Mouse (Mus musculus) adrenal gland, postnatal 25 days (tissue): Measurements from ENCODE around the gene Pabpc4. TPM values are rescaled to one million over a fixed set of nuclear protein-coding genes. Genes with fewer than 3 reads are reported as not detected.
A peak's percentile ranks its signal among the peaks of the same experiment; 100 is the strongest.

Source experiments
- DNase-seq: peaks from one replicate; pipeline ENCODE4 v3.0.0; 2021; ENCODE audit warnings: mixed read lengths
- long read RNA-seq: library from polyadenylated mRNA; stranded (forward); transcript quantifications from one replicate; pipeline ENCODE4 v2.0.0, GENCODE M21; 2021
- total RNA-seq: library from RNA; stranded (reverse); gene quantifications from 2 replicates; pipeline ENCODE4 v1.2.3, GENCODE M21; 2021

Gene Pabpc4
- 97.7 and 112 TPM in 2 replicates for total RNA-seq
- long read RNA-seq, transcript Pabpc4-202 (15 exons, 3,019 nt) = major isoform, 11 of 45 reads
- long read RNA-seq, partial matches to known transcripts = 5 of 45 reads
- long read RNA-seq, other reads (novel, unspliced or antisense) = 24 of 45 reads

DNA sequence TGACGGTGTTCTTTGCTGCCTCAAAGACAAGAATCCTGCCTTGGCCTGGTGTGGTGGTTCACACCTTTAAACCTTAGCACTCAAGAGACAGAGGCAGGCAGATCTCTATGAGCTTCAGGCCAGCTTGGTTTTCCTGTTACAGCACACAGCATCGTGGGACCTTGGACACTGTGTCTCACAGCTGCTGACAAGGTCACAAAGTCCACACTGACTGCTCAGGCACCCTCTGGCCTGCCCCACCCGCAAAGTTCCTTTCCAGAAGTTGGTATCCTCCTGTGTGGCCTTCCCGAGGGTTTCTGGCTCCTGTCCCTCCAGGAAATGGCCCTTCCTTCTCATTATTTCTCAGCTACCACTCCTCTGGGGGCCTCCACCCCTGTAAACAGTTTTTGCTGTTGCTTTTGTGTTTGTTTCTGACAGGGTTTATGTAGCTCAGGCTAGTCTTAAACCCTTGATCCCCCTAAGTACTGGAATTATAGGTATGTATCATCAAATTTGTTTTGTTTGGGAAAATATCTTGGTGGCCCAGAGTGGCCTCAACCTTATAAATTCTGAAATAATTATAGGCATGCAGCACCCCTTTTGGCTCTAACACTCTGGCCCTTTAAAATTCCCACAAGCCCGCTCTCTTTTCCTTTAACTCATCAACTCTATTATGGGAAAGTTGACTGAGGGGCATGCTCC is at the start of gene Pabpc4:
Pabpc4 (plus strand) TSS at position 631 of the 681 bp plus-strand sequence.
- peak; percentile 41 for DNase-seq

DNA sequence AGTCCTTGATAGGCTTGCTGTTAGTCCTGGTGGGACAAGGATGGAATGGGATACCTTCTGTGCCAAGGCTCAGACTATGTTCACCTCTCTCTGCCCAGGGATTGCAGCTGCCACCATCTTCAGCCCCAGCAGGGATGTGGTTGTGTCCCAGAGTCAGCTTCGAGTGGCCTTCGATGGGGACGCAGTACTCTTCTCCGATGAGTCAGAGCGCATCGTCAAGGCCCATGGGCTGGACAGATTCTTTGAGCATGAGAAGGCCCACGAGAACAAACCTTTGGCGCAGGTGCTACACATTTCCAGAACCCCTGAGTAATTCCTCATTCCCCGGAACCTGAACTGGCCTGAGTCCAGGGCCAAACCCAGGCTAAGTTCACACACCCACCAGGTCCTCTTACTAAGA is 48.2 kb upstream of the Pabpc4 start:
- peak; percentile 73 for DNase-seq

DNA sequence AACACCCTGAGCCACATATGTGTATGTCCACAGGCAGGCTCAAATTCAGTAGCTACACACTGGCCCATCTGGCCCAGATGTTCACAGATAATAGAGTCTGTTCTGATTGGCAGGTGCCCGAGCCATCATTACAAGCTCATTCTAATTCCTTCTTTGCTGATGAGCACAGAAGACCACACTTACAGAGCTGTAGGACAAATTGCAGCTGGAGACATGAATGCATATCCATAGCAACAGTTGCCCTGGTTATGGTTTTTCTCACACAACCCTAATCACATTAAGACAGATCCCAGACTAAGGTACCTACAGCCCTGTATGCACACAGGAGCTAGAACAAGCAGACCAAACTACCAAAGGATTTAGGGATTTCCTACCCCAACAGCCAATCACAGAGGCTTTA is 46.8 kb upstream of the Pabpc4 start:
- no peak for DNase-seq

DNA sequence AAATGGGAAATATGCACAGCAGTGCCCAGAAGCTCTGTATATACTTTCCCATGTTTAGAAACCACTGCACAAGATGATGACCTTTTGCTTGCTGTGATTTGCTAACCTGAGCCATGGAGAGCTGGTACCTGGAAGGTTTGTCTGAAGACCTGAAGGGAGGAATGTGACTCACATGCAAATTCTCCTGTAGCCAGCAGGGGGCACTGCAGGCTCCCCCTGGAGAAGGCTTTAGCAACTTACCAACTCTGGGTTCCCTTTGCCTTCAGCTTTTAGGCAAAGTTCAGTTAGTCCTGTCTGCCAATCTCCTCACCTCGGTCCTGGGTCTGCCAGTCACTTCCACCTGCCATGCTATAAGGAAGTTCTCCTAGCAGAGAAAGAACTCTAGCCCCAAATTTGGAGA is 45.4 kb upstream of the Pabpc4 start:
- peak; percentile 64 for DNase-seq

DNA sequence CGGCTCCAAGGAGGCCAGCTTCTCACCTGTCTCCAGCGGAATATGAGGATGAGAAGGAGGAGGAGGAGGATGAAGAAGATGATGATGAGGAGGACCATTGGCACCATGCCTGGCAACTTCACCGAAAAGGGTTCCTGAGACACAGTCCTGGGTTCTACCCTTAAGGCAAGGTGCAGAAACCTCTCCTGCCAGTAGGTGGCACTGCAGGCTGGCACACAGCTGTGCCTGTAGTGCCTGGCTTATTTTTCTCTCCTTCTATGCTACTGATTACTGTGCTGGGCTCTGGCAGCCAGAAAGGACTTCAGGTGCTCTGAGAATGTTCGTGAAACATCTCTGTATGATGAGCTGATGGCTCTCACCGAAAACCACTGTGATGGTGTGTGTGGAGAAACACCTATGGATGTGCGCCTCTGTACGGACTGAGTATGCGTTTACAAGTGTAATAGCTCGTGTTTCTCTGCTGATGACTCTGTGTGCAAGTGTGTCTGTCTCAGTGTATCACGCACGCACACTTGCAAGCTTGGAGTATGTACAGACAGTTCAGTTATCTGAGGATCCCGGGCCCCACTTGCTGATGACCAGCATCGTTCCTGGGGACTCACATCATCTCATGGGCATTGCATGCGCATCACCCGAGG is 42.3 kb upstream of the Pabpc4 start:
- peak; percentile 82 for DNase-seq

DNA sequence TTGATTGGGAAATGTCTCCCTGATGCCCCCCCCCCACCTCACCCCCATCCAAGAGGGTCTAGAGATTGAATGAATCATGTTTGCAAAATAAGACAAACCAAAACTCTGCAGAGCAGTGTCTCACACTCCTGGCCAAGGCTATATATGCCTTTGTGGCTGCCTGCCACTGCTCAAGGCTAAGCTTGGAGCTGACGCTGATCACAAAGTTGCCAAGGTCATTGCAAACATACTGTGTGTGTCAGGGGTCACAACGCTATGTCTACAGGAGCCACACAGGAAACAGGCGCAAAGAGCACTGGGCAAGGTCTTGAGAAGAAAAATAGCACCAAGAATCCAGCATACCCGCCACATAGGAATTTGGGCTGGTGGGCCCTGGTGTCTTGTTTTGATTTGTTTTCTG is 41.5 kb upstream of the Pabpc4 start:
- peak; percentile 54 for DNase-seq

DNA sequence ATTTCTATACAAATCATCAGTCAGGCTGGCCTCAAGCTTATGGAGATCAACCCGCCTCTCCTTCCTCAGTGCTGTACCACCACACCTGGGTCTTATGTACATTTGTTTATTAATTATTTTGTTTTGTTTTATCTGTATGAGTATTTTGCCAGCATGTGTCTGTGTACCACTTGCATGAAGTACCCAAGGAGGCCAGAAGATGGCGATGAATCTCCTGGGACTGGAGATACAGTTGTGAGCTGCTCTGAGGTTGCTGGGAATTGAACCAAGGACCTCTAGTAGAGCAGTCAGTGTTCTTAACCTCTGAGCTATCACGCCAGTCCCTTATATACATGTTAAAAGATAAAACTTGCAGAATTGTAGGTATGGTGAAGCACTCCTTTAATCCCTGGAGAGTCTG is 38.8 kb upstream of the Pabpc4 start:
- no peak for DNase-seq

DNA sequence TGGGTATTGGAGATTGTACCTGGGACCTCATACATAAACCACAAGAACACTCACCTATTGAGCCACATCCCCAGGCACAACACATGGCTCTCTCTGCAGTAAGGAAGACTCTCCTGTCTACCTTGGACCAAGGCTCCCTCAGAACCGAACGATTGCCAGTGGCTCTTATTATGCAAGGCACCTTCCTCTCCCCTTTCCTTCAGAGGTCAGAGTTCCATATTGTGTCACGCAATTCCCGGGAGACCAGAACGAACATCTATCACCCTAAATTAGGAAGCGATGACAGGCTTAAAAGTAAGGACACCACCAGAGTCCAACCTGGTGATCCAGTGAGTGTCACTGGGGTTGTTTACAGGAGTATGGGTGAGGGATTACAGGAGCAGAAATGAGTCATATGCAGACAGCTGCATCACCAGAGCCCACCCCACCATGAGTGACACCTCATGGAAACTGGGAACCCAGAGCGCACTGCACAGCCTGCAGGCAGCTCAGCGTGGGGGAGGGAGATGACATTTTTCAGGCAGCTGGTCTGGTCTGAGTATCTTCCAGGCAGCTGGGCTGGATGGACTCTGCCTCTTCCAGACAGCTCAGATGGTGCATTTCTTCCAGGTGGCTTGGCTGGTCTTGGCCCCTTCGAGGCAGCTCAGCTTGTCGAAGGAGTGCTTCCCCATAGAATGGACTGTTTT is 36.3 kb upstream of the Pabpc4 start:
- no peak for DNase-seq

DNA sequence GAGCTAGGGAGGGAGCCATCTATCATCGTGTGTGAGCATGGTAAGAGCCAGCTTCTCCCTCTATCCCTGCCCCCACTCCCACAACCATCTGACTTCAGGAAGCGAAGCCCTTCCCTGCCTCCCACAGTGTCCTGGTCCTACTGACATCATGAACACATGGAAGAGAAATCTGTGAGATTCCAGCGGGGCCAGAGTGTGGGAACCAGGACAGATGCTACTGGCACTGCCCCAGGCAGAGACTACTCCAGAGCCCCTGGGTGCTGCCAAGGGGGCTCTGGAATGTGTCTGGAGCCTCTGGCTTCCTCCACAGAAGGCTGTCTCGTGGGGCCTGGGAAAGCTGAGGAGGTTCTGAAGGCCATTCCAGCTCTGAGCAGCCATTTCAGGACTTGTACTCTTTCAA is 34.4 kb upstream of the Pabpc4 start:
- no peak for DNase-seq

DNA sequence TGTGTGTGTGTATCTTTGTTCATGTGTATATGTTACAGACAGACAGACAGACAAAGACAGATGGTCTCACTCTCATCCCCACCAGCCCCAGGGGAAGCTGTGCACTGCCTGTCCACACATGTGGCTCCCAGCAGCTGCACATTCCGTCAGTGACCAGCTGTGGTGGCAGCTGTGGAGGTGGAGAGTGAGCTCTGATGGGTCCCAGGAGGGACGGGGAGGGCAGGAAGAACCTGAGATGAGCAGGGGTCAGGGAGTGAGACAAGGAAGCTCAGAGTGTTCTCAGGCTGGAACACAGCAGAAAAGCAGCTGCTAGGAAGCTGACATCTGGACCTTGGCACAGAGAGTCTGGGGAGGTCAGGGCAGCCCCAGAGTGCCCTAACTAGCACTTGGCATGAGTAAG is 33.9 kb upstream of the Pabpc4 start:
- no peak for DNase-seq

DNA sequence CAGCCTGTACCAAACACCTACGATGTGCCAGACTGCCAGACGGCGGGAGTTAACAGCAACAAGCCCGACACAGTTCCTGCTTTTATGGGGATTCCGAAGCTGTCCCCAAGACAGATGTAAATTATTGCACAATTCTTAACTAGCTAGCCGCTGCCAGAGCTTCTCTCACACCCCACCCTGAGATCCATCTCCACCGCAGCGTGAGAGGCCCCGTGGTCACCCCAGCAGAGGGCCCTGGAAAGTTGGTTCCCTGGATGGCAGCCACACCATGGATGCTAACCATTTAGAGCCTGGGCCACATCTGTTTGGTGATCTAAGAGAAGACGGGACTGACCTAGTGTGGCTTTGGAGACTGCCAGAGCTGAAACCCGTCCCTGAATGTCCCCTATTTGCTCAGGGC is 33.0 kb upstream of the Pabpc4 start:
- no peak for DNase-seq

DNA sequence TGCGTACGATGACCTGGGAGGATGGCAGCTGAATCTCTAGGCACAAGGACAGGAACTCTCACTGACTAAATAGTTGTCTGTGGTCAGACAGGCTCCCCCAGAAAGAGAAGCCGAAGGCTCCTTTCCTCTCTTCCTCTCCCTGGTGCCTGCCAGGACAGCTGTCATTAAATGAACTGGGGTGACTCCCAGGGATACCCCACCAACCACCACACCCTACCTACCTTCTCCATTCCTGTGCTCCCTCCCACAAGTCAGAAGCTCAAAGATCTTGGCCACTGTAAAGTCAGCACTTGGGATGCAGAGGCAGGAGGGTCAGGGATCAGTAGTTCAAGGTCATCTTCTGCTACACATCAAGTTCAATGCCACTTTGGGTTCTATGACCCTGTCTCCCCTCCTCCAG is 29.3 kb upstream of the Pabpc4 start:
- DNase-seq = no peak

DNA sequence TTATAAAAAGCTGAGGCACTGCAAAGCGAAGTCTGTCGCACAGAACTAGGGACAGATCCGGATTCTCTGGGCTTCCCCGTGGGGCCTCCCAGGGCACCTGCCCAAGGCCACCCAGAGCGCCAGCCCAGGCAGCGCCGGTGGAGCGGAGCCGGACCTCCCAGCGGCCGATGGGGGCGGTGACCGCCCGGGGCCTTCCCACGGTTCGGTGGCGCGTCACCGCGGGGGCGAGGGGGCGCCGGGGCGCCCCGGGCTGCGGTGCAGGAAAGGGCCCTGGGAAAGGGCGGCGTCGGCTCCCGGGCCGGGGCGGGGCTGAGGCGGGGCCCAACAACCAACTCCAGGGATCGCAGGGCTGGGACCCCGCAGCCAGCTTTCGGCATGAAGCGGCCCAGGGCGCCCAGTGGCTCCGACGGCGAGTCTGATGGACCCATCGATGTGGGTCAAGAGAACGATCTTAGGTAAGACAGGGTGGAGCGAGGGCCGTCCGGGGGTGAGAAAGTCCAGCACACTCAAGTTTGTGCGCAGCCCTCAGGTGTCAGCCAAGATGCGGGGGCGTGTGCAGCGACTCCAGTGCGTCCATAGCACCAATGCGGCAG is 28.6 kb upstream of the Pabpc4 start, which contains the start of gene Heyl:
Heyl (plus strand) TSS at position 65 of the 593 bp plus-strand sequence.
- DNase-seq = peak; percentile 69

DNA sequence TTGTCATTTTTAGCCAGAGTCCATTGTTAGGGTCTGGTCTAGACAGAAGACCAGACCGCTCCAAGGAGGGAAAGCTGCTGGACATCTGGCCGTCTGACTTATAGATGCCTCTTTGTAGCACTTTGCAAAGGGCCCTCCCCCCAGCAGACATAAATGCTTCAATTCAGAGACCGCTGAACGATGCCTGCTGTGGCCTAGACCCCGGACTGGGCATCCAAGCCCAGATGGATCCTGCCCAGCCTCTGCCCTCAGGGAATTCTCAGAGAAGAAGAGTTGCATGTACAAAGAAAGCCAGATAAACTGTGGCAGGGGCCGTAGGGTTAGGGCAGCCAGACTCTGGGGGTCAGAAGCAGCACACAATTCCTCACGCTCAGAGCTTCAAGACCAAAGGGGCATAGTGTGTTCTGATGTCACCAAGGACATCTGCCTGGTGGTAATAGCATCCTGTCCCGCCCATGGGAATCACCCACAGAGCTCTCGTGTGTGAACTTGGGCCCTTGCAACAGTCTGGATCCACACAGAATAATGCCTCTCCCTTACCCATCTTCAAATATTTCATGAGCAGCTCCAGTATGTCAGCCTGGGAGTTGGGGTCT is 26.2 kb upstream of the Pabpc4 start:
- no peak for DNase-seq

DNA sequence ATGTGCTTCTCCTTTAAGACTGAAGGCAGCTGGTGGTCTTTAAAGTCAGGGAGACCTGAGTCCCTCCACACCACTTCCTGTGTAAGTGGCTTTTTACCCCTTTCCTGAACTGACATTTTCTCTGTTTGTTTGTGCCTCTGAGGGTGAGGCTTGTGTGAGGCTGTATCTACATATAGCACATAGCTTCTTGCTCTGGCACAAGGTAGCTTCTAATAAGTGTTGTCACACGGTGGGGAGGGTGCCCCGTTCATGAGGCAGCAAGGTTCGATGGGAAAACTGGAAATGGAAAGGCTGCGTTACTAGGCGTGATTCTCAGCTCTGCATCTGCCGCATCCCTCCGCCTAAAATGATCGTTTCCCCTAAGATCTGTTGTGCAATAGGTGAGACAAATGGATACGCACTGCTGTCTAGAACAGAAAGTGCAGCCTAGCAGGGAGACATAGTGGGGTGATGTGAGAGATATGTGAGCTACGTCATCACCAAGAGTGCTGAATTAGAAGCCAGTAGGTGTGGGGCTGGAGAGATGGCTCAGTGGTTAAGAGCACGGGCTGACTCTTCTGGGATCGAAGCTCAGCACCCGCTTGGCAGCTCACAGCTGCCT is 25.6 kb upstream of the Pabpc4 start:
- no peak for DNase-seq

DNA sequence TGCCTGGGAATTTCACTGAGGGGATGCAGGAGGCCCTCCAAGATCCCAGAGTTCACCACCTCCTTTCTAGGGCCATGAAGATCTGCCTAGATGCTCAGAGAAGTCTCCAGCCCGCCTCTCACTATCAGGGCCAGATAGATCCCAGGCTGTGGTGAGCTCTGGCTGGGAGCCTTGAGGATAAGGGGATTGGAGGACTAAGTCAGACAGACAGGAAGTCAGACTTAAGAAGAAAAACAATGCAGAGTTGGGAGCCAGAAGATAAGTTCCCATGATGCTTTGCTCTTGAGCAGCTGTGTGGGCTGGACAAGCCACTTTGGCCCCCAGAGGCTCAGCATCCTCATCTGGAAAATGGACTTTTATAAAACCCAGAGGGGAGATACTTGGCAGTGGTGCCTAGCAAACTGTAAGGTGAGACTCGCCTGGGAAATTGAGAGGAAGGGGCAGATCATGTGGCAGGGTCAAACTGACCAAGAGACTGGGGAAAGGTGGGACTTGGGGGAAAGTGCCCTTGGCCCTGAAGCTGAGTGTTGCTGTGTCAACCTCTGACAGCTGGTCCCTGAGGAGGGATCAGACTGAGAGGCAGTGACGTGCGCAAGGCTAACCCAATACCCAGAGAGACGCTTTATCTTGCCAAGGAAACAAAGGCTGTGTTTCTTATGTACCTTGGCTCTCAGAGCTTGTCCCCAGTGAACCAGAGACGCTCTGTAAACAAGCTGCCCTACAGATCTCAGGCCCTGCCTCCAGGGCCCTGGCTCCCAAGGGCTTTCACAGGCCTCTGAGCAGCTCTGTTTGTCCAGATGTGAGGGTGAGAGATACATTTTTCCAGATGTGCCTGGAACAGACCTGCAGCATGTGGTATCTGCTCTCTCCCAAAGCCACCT is 24.5 kb upstream of the Pabpc4 start:
- no peak for DNase-seq

DNA sequence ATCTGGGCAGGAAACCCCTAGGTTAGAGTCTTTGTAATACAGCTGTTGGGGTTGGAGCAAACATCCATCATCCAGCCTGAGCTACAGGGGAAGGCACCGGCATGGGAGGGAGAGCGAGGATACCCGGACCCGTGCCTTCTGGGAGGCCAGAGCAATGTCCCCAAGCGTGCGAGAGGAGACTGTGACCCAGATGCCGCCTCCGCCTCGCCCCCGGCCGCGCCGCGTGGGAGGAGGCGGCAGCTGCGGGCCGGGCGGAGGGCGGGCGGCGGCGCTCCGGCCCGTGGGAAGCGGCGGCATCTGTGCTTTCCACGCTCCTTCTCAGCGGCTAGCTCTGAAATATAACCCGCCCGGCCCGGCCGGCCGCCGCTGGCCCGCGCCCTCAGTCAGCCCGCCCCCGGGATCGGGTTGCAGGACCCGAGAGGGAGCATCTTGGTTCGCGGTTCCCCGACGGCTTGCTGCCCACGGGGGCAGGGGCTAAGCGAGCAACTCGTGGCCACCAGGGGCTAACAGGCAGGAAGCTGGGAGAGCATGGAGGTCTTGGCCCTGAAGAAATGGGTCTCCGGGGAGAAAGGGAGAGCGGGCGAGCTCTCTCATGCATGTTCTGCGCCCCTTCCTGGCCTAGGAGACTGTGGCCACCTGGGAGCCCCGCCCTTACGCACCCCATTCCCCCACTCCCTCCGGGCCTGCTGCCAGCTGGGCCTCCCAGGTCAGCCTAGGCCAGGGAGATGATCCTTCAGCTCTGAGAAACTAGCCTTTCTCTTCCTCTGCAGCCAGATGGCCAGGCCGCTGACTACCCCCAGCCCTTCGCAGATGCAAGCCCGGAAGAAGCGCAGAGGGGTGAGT is 22.6 kb upstream of the Pabpc4 start:
- DNase-seq = peak; percentile 48

DNA sequence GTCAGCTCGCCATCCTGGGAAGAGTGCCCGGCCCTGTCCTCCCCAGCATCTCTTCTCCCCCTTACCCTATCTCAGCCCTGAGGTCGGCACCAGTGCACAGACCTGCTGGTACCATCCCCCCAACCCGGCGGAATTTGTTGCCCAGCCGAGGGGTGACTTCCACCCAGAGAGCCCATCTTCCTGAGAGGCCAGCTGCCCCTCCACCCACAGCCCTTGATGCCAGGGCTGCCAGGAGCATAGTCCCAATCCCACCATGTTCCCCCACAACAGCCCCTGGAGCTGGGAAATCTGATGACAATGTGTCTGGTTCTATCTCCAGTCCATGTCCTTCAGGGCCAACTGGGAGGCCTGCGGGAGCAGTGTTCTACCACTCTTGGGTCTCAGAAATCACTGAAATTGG is 15.9 kb upstream of the Pabpc4 start:
- no peak for DNase-seq

DNA sequence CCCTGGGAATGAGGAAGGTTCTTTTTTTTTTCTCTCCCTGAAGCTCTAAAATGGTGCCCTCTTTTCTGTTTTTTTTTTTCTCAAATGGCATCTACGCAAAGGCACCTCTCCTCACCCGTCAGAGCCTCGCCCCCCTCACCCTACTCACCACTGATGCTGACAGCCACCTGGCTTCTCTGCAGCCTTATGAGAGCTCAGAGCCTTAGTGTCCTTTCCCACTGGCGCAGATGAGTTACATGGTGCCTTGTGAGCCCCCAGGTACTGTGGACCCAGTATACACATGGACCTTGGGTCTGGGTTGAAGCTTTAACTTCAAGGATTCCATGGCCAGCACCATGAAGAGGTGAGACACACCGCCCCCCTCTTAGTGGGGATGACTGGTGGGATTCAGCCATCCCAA is 15.5 kb upstream of the Pabpc4 start:
- no peak for DNase-seq
